Mouse (Mus musculus) left cerebral cortex, postnatal 25 days (tissue): ENCODE measurements around the gene Taf5. TPM values are rescaled to one million over a fixed set of nuclear protein-coding genes. Genes with fewer than 3 reads are reported as not detected.

Experiments
- DNase-seq, 2 experiments: peaks; one replicate each; pipeline ENCODE4 v3.0.0; 2022; ENCODE audit warnings: low spot score in 2 of 2, mixed read lengths in 1 of 2
- intact Hi-C: fragments of 180-260 bp; cut with DNase I; formaldehyde crosslinking; loops from one replicate; pipeline ENCODE4 v1.15.1; 2025
- total RNA-seq, 2 experiments: library from RNA; stranded (reverse); gene quantifications; 2 replicates each; pipeline ENCODE4 v1.2.3; 2021

Taf5 gene
- 1 to 10 TPM; 6.6 to 6.7 TPM for total RNA-seq

- intact Hi-C loops: loop anchor here (1.0 to 5.0 kb wide), 2 partner anchors 23 to 100 kb away; partner anchors contain the start of genes Pdcd11 and Usmg5
- DNase-seq: peak; percentile 95 to 98
These were observed at the start of gene Taf5 for GRCm38 (mm10) chr19:47067096-47067882. Gene Taf5, plus strand, starts transcription at chr19:47067746.

- DNase-seq: no peak
- intact Hi-C loops: no loop called here
These were observed 49.7 kb upstream of the Taf5 start for GRCm38 (mm10) chr19:47017831-47018230.

- DNase-seq: no peak
- intact Hi-C loops: no loop called here
These were observed 49.2 kb upstream of the Taf5 start for GRCm38 (mm10) chr19:47018330-47018729.

DNA sequence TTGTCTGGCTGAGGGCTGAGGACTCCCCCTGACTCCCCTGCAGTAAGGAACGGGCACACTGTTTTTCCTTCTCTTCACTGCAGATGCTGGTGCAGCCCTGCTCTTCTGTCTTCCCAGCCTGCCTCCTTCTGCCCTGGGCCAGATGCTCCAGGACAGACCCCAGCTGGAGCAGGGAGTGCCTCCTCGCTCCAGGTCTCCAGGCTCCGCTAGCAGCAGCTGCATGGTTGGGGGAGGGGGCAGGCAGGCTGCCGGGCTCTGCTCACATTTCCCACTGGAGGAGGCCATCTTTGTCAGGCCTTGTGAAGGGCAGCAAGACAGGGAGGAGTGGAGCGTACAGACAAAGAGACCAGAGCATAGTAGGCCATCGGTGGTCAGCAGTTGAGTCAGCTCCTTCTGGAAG, 48.2 kb upstream of the Taf5 start:
- no peak for DNase-seq
- intact Hi-C loops: no loop called here

DNA sequence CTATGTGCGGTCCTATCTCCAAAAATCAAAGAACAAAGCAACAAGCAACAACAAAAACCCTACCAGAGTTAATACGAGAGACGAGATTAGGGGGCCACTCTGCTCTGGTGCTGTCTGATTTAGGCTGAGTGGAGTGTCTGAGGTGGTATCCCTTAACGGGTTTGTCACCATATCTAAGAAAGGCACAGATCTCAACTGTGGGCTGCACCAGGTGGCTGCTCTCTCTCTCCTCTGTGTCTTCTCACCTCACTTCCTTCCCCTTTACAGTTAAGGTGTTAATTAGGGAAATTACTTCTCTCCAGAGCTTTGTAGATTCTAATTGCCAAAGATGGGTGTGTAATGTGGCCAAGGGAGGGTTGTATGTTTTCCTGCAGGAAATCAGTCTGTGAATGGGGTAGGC, 44.8 kb upstream of the Taf5 start:
- DNase-seq: no peak
- intact Hi-C loops: no loop called here

GRCm38 (mm10) chr19:47023546-47023945, 44.0 kb upstream of the Taf5 start:
- intact Hi-C loops: no loop called here
- no peak for DNase-seq

DNA sequence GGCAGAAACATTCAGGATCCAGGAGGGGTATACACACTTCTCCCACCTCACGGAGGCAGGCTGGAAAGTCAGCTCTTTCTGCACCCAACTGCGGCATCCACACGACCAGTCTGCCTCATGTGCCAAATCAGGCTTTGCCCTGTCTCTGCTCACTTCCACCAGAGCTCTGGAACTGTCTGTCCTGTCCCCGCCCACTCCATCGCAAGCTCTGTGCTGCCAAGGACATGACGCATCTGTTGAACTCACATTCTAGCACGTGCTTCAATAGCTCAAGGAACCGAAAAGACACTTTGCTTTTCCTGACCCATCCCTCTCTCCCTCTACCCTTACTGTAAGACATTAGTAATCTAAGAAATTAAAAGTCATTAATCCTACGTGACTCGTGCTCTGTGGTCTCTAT, 42.6 kb upstream of the Taf5 start:
- intact Hi-C loops: no loop called here
- DNase-seq: peak; percentile 37 to 82

- intact Hi-C loops: no loop called here
- no peak for DNase-seq
These were observed 41.0 kb upstream of the Taf5 start for GRCm38 (mm10) chr19:47026513-47026912.

DNA sequence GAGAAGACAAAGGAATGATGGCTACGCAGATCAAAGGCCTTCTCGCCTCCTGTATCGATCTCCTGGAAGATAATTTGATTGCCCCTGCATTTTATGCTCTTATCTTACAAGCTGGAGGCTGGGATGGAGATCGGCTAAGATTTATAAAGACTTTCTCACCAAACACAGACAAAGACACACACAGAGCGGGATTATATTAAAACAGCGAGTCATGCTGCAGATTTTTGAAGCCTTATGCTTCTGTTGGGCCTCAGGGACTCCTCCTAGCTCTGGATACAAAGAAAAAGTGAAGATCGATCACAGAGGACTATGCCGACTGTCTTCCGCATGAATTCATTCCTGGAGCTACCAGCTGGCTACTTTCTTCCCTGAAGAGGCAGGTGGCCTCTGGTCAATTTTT, 37.8 kb upstream of the Taf5 start:
- DNase-seq: no peak
- intact Hi-C loops: no loop called here

- intact Hi-C loops: no loop called here
- DNase-seq: peak in 1 of 2 experiments; percentile 20
These were observed 35.8 kb upstream of the Taf5 start for GRCm38 (mm10) chr19:47031770-47032169.

DNA sequence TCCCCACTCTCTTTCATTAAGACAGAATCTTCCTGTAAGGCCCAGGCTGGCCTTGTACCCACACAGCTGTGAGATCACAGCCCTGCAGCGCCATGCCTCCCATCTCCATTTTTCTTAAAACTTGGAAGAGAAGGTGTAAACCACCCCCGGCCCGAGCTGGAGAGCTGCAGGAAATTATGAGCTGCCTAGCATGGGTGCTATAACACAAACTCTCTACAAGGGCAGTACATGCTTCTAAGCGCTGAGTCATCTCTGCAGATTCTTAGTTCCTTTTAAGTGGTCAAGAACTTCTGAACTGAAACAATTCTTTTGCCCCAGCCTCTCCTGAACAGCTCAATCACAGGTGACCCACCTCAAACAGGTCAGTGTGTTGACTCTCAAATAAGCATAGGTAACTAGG, 32.6 kb upstream of the Taf5 start:
- intact Hi-C loops: no loop called here
- peak in 1 of 2 experiments; percentile 89 for DNase-seq

DNA sequence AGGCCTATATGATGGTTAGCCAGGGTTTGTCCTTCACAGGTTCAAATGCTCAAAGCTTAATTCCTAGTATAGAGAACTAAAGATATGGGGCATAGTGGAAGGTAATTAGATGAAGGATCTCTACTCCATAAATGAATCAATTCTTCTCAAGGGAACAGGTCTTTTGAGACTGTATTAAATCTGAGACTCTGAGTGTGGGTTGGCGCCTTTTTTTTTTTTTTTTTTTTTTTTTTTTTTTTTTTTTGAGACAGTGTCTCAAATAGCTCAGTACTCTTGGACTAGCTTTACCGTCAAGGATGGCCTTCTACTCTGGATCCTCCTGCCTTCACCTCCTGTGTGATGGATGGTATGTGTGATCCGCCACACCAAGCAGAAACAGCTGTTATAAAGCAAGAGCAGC, 30.9 kb upstream of the Taf5 start:
- intact Hi-C loops: no loop called here
- no peak for DNase-seq

GRCm38 (mm10) chr19:47040720-47041473, 26.6 kb upstream of the Taf5 start:
- intact Hi-C loops: loop anchor here (5.0 kb wide), 2 partner anchors 164 to 279 kb away; partner anchors contain the start of gene Cnnm2
- DNase-seq: peak in 1 of 2 experiments; percentile 68

DNA sequence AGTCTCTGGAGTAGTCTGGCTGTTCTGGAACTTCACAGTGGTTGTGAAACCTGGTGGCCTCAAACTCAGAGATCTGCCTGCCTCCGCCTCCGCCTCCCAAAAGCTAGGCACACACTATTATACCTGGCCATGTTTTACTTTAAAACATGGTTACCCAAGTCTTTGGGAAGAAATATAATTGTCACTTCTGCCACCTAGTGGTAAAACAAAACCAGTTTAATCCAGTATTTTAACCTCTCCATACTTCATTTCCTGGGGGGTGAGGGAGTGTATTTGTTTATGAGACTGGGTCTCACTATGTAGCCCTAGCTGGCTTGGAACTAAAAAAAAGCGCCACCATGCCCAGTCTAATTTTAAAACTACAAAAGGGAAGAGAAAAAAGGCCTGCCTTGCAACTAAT, 23.9 kb upstream of the Taf5 start:
- intact Hi-C loops: loop anchor here (5.0 kb wide), 2 partner anchors 166 to 281 kb away; partner anchors contain the start of gene Cnnm2
- no peak for DNase-seq

- intact Hi-C loops: no loop called here
These were observed 21.2 kb upstream of the Taf5 start for GRCm38 (mm10) chr19:47046343-47046742.

GRCm38 (mm10) chr19:47047236-47047833, 20.2 kb upstream of the Taf5 start:
- intact Hi-C loops: no loop called here
- DNase-seq: no peak

More at GRCm38 (mm10) chr19:47046343-47046742, 21.2 kb upstream of the Taf5 start:
- no peak for DNase-seq

GRCm38 (mm10) chr19:47049061-47049460, 18.5 kb upstream of the Taf5 start:
- intact Hi-C loops: no loop called here
- no peak for DNase-seq

GRCm38 (mm10) chr19:47049840-47050239, 17.7 kb upstream of the Taf5 start:
- DNase-seq: no peak
- intact Hi-C loops: loop anchor here (1.0 kb wide), 1 partner anchor 35 kb away; the partner anchor contains the start of gene Nt5c2

GRCm38 (mm10) chr19:47050271-47051032, 17.1 kb upstream of the Taf5 start, which contains the start of gene Pcgf6:
Gene Pcgf6, minus strand, starts transcription at chr19:47050906.
- intact Hi-C loops: loop anchor here (1.0 kb wide), 1 partner anchor 35 kb away; the partner anchor contains the start of gene Nt5c2
- DNase-seq: peak; percentile 85 to 89
